Comparison of ENCODE assay signal across 8 mouse cellular contexts in the genomic region with DNA sequence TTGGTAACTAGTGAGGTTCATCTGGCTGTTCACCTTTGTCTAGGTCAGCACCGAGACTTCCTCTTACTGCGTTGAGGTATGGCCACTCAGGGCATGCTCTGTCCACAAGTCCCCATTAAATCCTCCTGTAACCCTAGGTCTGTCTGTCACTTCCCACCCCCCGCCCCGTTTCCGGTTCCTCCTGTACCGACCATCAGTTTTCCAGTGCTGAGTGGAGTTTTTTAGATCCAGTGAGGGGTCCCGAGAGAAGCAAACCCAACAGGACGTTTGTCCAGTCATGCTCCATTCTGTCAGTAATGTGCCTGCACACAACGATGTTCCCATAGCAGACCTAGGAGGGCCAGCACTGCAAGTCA. TPM values are rescaled to one million over a fixed set of nuclear protein-coding genes. Genes with fewer than 3 reads are reported as not detected.
DNase-seq lines count a peak whose midpoint lies in the region; ATAC-seq and TF ChIP-seq lines count a peak whose summit lies in the region.

No protein-coding gene starts in this region.

- no peaks in the 10 kb centered on the region for H3K9me3 ChIP-seq in liver, embryonic 11.5 days (ENCODE audit: control insufficient read depth, low read length)
- no peaks in the 10 kb centered on the region for H3K9me3 ChIP-seq in forebrain, embryonic 10.5 days
- H3K9me3 ChIP-seq in intestine, embryonic 15.5 days: no peaks in the 10 kb centered on the region

- no peaks in the 10 kb centered on the region for H3K36me3 ChIP-seq in liver, embryonic 11.5 days (ENCODE audit: control insufficient read depth, insufficient read depth, low read length)
- H3K36me3 ChIP-seq in forebrain, embryonic 10.5 days (replicated peaks): peaks cover 57% of the 10 kb centered on the region
- H3K36me3 ChIP-seq in intestine, embryonic 15.5 days: no peaks in the 10 kb centered on the region
- no peaks in the 10 kb centered on the region for H3K36me3 ChIP-seq in myocyte (ENCODE audit: control insufficient read depth, insufficient read depth)

- H3K4me2 ChIP-seq in liver, embryonic 11.5 days: peak overlapping the region; percentile 58
- peak overlapping the region; percentile 51 for H3K4me2 ChIP-seq in intestine, embryonic 15.5 days (replicated peaks)
- H3K4me2 ChIP-seq in myocyte (ENCODE audit: low read depth): peak overlapping the region; percentile 93

- 59% methylated on average over 9 of the region's 9 CpGs for WGBS in liver, embryonic 11.5 days
- 75% methylated on average over 9 of the region's 9 CpGs for WGBS in forebrain, embryonic 10.5 days
- 64% methylated on average over 9 of the region's 9 CpGs for WGBS in intestine, embryonic 15.5 days

- H3K27ac ChIP-seq in liver, embryonic 11.5 days (ENCODE audit: low read depth, low read length): no peak overlapping the region
- H3K27ac ChIP-seq in forebrain, embryonic 10.5 days: peak overlapping the region; percentile 71
- H3K27ac ChIP-seq in intestine, embryonic 15.5 days: peak overlapping the region; percentile 34; the same call in 1 of the 2 replicates

- H3K79me2 ChIP-seq in myocyte (ENCODE audit: control insufficient read depth, insufficient read depth): no peaks in the 10 kb centered on the region

- H3ac ChIP-seq in myocyte (ENCODE audit: control insufficient read depth, insufficient read length): no peak overlapping the region

- 0 out of 2 replicates have a peak, but pooled peaks cover 2% of the 10 kb centered on the region for H3K4me1 ChIP-seq in liver, embryonic 11.5 days (replicated peaks; ENCODE audit: control insufficient read depth, insufficient read depth, low read length)
- H3K4me1 ChIP-seq in forebrain, embryonic 10.5 days: peaks cover 29% of the 10 kb centered on the region
- H3K4me1 ChIP-seq in intestine, embryonic 15.5 days (replicated peaks): peaks cover 6% of the 10 kb centered on the region; the same call in 1 of the 2 replicates

- no peak for ATAC-seq in liver, embryonic 11.5 days (replicated peaks; ENCODE audit: low FRiP score)
- no peak for ATAC-seq in intestine, embryonic 15.5 days

- no peak for DNase-seq in liver, embryonic 11.5 days (ENCODE audit: low spot score)
- DNase-seq in liver: no peak
- DNase-seq in forebrain, embryonic 10.5 days (ENCODE audit: extremely low spot score, low spot score): no peak
- no peak for DNase-seq in spleen, postnatal 4 days (ENCODE audit: low spot score in 2 of 2)
- DNase-seq in left cerebral cortex, postnatal 36 days (ENCODE audit: low spot score in 2 of 2): no peak
- no peak for DNase-seq in spleen, postnatal 10 days (ENCODE audit: low spot score in 2 of 2)

- H3K9ac ChIP-seq in liver, embryonic 11.5 days (ENCODE audit: low read depth, low read length): no peak overlapping the region
- H3K9ac ChIP-seq in intestine, embryonic 15.5 days: no peak overlapping the region

- H3K27me3 ChIP-seq in liver, embryonic 11.5 days (replicated peaks; ENCODE audit: control insufficient read depth, insufficient read depth, low read length): no peaks in the 10 kb centered on the region
- H3K27me3 ChIP-seq in forebrain, embryonic 10.5 days (ENCODE audit: poor library complexity, severe bottlenecking): 0 out of 2 replicates have a peak, but pooled peaks cover 5% of the 10 kb centered on the region
- H3K27me3 ChIP-seq in intestine, embryonic 15.5 days (replicated peaks): no peaks in the 10 kb centered on the region
- H3K27me3 ChIP-seq in myocyte (ENCODE audit: control insufficient read depth, insufficient read depth, insufficient read length): peaks cover 41% of the 10 kb centered on the region

- peak overlapping the region; percentile 14 for H3K4me3 ChIP-seq in liver, embryonic 11.5 days (ENCODE audit: low read depth, low read length)
- peak overlapping the region; percentile 41 for H3K4me3 ChIP-seq in forebrain, embryonic 10.5 days
- no peak overlapping the region for H3K4me3 ChIP-seq in intestine, embryonic 15.5 days (replicated peaks)
- H3K4me3 ChIP-seq in myocyte: peak overlapping the region; percentile 17

- no peak for TF ChIP-seq POLR2A in myocyte (IDR thresholded peaks at IDR 0.05; ENCODE audit: insufficient read length, low read depth)

- intact Hi-C loops in left cerebral cortex, postnatal 36 days (cut with DNase I): no loop called here

TF ChIP-seq in myocyte, 11 proteins besides CTCF, POLR2A, EP300 and RAD21:
- no peak for TF ChIP-seq MAX (IDR thresholded peaks at IDR 0.05; ENCODE audit: low read depth)
- TF ChIP-seq SRF (IDR thresholded peaks at IDR 0.05; ENCODE audit: control insufficient read depth, insufficient read length, low read depth): no peak
- TF ChIP-seq TCF12 (IDR thresholded peaks at IDR 0.05; ENCODE audit: insufficient read depth, poor library complexity, severe bottlenecking): no peak
- TF ChIP-seq TCF3 (IDR thresholded peaks at IDR 0.05; ENCODE audit: insufficient read length, low read depth): no peak
- no peak for TF ChIP-seq REST (IDR thresholded peaks at IDR 0.05; ENCODE audit: insufficient read depth, insufficient read length)
- TF ChIP-seq E2F4 (IDR thresholded peaks at IDR 0.05; ENCODE audit: insufficient read depth): no peak
- TF ChIP-seq USF1 (IDR thresholded peaks at IDR 0.05; ENCODE audit: low read depth): no peak
- no peak for TF ChIP-seq CEBPB (IDR thresholded peaks at IDR 0.05; ENCODE audit: insufficient read depth, poor library complexity, severe bottlenecking)
- no peak for TF ChIP-seq POLR2AphosphoS2 (IDR thresholded peaks at IDR 0.05; ENCODE audit: insufficient read length, low read depth)
- TF ChIP-seq MYOG (IDR thresholded peaks at IDR 0.05; ENCODE audit: control insufficient read depth in 1 of 3, insufficient read depth in 1 of 3, insufficient read length in 2 of 3, low read depth in 2 of 3): no peak
- TF ChIP-seq MYOD1 (IDR thresholded peaks at IDR 0.05; ENCODE audit: control insufficient read depth in 1 of 3, insufficient read length in 2 of 3, low read depth in 2 of 3): no peak

RNA-seq across cellular contexts. Expression of a gene that starts 9.5 kb away (rescaled TPM):
- 40.5 and 42.5 TPM in 2 replicates for polyA plus RNA-seq in liver, embryonic 11.5 days (2014; fragmentation: Nextera tagmentation; extraction: Ambion mirVana)
- polyA plus RNA-seq in forebrain, embryonic 10.5 days (2016; fragmentation: Nextera tagmentation; extraction: Ambion mirVana): 27.5 and 28.4 TPM in 2 replicates
- 66.3 and 69.1 TPM in 2 replicates for polyA plus RNA-seq in intestine, embryonic 15.5 days (2015; fragmentation: Nextera tagmentation; extraction: Ambion mirVana)
- 86.4 TPM for polyA plus RNA-seq in myocyte (2012; fragmentation: generic; extraction: Trizol)
- 100 to 1,000 TPM; 220 to 253 TPM for total RNA-seq in left cerebral cortex, postnatal 36 days (2021)

RNA-seq across cellular contexts. Expression of a gene that starts 29.8 kb away (rescaled TPM):
- polyA plus RNA-seq in liver, embryonic 11.5 days (2014; fragmentation: Nextera tagmentation; extraction: Ambion mirVana): 4.1 and 5.4 TPM in 2 replicates
- polyA plus RNA-seq in forebrain, embryonic 10.5 days (2016; fragmentation: Nextera tagmentation; extraction: Ambion mirVana): 23.1 and 23.6 TPM in 2 replicates
- polyA plus RNA-seq in intestine, embryonic 15.5 days (2015; fragmentation: Nextera tagmentation; extraction: Ambion mirVana): 2.5 and 2.6 TPM in 2 replicates
- 0.07 TPM for polyA plus RNA-seq in myocyte (2012; fragmentation: generic; extraction: Trizol)
- total RNA-seq in left cerebral cortex, postnatal 36 days (2021): 1 to 10 TPM; 1.1 to 1.3 TPM

RNA-seq across cellular contexts. Expression of a gene that starts 29.9 kb away (rescaled TPM):
- 3.4 and 3.6 TPM in 2 replicates for polyA plus RNA-seq in liver, embryonic 11.5 days (2014; fragmentation: Nextera tagmentation; extraction: Ambion mirVana)
- polyA plus RNA-seq in forebrain, embryonic 10.5 days (2016; fragmentation: Nextera tagmentation; extraction: Ambion mirVana): 22.5 and 22.7 TPM in 2 replicates
- 13.9 and 15.3 TPM in 2 replicates for polyA plus RNA-seq in intestine, embryonic 15.5 days (2015; fragmentation: Nextera tagmentation; extraction: Ambion mirVana)
- polyA plus RNA-seq in myocyte (2012; fragmentation: generic; extraction: Trizol): 8.5 TPM
- total RNA-seq in left cerebral cortex, postnatal 36 days (2021): 10 to 100 TPM; 30.5 to 36.2 TPM

RNA-seq across cellular contexts. Expression of a gene that starts 41.7 kb away (rescaled TPM):
- polyA plus RNA-seq in liver, embryonic 11.5 days (2014; fragmentation: Nextera tagmentation; extraction: Ambion mirVana): 403 and 404 TPM in 2 replicates
- 511 and 516 TPM in 2 replicates for polyA plus RNA-seq in forebrain, embryonic 10.5 days (2016; fragmentation: Nextera tagmentation; extraction: Ambion mirVana)
- polyA plus RNA-seq in intestine, embryonic 15.5 days (2015; fragmentation: Nextera tagmentation; extraction: Ambion mirVana): 335 and 348 TPM in 2 replicates
- polyA plus RNA-seq in myocyte (2012; fragmentation: generic; extraction: Trizol): 247 TPM
- total RNA-seq in left cerebral cortex, postnatal 36 days (2021): 10 to 100 TPM; 74.7 to 78.6 TPM

RNA-seq across cellular contexts. Expression of a gene that starts 49.4 kb away (rescaled TPM):
- 0.32 and 0.37 TPM in 2 replicates for polyA plus RNA-seq in liver, embryonic 11.5 days (2014; fragmentation: Nextera tagmentation; extraction: Ambion mirVana)
- 0.04 TPM in 1 of 2 replicates, not detected in the other for polyA plus RNA-seq in forebrain, embryonic 10.5 days (2016; fragmentation: Nextera tagmentation; extraction: Ambion mirVana)
- polyA plus RNA-seq in intestine, embryonic 15.5 days (2015; fragmentation: Nextera tagmentation; extraction: Ambion mirVana): 5.1 and 5.6 TPM in 2 replicates
- polyA plus RNA-seq in myocyte (2012; fragmentation: generic; extraction: Trizol): 1.1 TPM
- under 1 TPM; 0.07 to 0.14 TPM for total RNA-seq in left cerebral cortex, postnatal 36 days (2021)
